Mouse (Mus musculus) left cerebral cortex, postnatal 4 days (tissue): ENCODE results near the gene Txndc17. TPM values are rescaled to one million over a fixed set of nuclear protein-coding genes. Genes with fewer than 3 reads are reported as not detected.
"Not testable (repeated sequence)": the region's sequence is repeated elsewhere in the genome, so short reads cannot be mapped to it uniquely, and the experiment has no call there.

ENCODE experiments used
- DNase-seq: peaks from one replicate; pipeline ENCODE4 v3.0.0-alpha.2; 2022
- intact Hi-C: fragments of 180-260 bp; cut with DNase I; formaldehyde crosslinking; loops from one replicate; pipeline ENCODE4 v1.15.1; 2025
- total RNA-seq, 2 experiments: library from RNA; stranded (reverse); gene quantifications; 2 replicates each; pipeline ENCODE4 v1.2.3; 2021

The Txndc17 gene
- total RNA-seq, result 10 to 100 TPM; 54.9 to 61.7 TPM

- DNase-seq, result peak; percentile 85
- intact Hi-C loops, result loop anchor here (5.0 kb wide), 1 partner anchor 155 kb away; no protein-coding TSS in a partner anchor
Observed at GRCm38 (mm10) chr11:72207204-72207833, at the start of gene Txndc17, which contains the start of gene 4933427D14Rik. TSS of gene Txndc17 (plus strand) at chr11:72207547. TSS of gene 4933427D14Rik (minus strand) at chr11:72207459.

GRCm38 (mm10) chr11:72163198-72163597, 44.1 kb upstream of the Txndc17 start:
- intact Hi-C loops, result no loop called here
- DNase-seq, result no peak

- no peak for DNase-seq
- intact Hi-C loops, result no loop called here
Observed at GRCm38 (mm10) chr11:72169871-72170270, 37.5 kb upstream of the Txndc17 start.

- DNase-seq, intact Hi-C loops: not testable (repeated sequence)
Observed at GRCm38 (mm10) chr11:72171906-72172305, 35.4 kb upstream of the Txndc17 start.

- intact Hi-C loops, result no loop called here
- DNase-seq, result no peak
Observed at GRCm38 (mm10) chr11:72173506-72173905, 33.8 kb upstream of the Txndc17 start.

- intact Hi-C loops, result no loop called here
- DNase-seq, result no peak
Observed at GRCm38 (mm10) chr11:72174721-72175120, 32.6 kb upstream of the Txndc17 start.

GRCm38 (mm10) chr11:72175966-72176365, 31.4 kb upstream of the Txndc17 start:
- no peak for DNase-seq
- intact Hi-C loops, result no loop called here

GRCm38 (mm10) chr11:72176553-72176952, 30.8 kb upstream of the Txndc17 start:
- intact Hi-C loops, result no loop called here
- no peak for DNase-seq

- intact Hi-C loops, result no loop called here
- no peak for DNase-seq
Observed at GRCm38 (mm10) chr11:72180556-72180955, 26.8 kb upstream of the Txndc17 start.

GRCm38 (mm10) chr11:72181136-72181535, 26.2 kb upstream of the Txndc17 start:
- DNase-seq, result no peak
- intact Hi-C loops, result no loop called here

- DNase-seq, result no peak
- intact Hi-C loops, result no loop called here
Observed at GRCm38 (mm10) chr11:72184252-72184651, 23.1 kb upstream of the Txndc17 start.

GRCm38 (mm10) chr11:72190857-72191256, 16.5 kb upstream of the Txndc17 start:
- no peak for DNase-seq
- intact Hi-C loops, result no loop called here

- DNase-seq, result no peak
- intact Hi-C loops, result no loop called here
Observed at GRCm38 (mm10) chr11:72194259-72194658, 13.1 kb upstream of the Txndc17 start.

- no peak for DNase-seq
- intact Hi-C loops, result no loop called here
Observed at GRCm38 (mm10) chr11:72196506-72196905, 10.8 kb upstream of the Txndc17 start.

- DNase-seq, result peak; percentile 44
- intact Hi-C loops, result no loop called here
Observed at GRCm38 (mm10) chr11:72203440-72203839, 3.9 kb upstream of the Txndc17 start.

GRCm38 (mm10) chr11:72205256-72205655, 2.1 kb upstream of the Txndc17 start:
- DNase-seq, result no peak
- intact Hi-C loops, result loop anchor here (5.0 kb wide), 1 partner anchor 153 kb away; no protein-coding TSS in a partner anchor

- DNase-seq, result peak; percentile 28
- intact Hi-C loops, result loop anchor here (5.0 kb wide), 1 partner anchor 154 kb away; no protein-coding TSS in a partner anchor
Observed at GRCm38 (mm10) chr11:72206341-72207203, 775 bp upstream of the Txndc17 start, which contains the start of gene Gm43951. TSS of gene Gm43951 (minus strand) at chr11:72206840.

GRCm38 (mm10) chr11:72207834-72208377, 559 bp downstream of the Txndc17 start:
- no peak for DNase-seq

GRCm38 (mm10) chr11:72214591-72215409, 7.5 kb downstream of the Txndc17 start:
- intact Hi-C loops, result no loop called here
- DNase-seq, result peak; percentile 98

More at GRCm38 (mm10) chr11:72207834-72208377, 559 bp downstream of the Txndc17 start:
- intact Hi-C loops, result loop anchor here (5.0 kb wide), 1 partner anchor 156 kb away; no protein-coding TSS in a partner anchor

GRCm38 (mm10) chr11:72215410-72215797, 8.1 kb downstream of the Txndc17 start, which contains the start of gene Med31:
TSS of gene Med31 (minus strand) at chr11:72215592.
- peak; percentile 86 for DNase-seq
- intact Hi-C loops, result no loop called here
